Mouse (Mus musculus) gonadal fat pad, adult 2 months (tissue): Measurements from ENCODE around the gene Cdk5rap3. TPM values are rescaled to one million over a fixed set of nuclear protein-coding genes. Genes with fewer than 3 reads are reported as not detected.

ENCODE experiments used
- DNase-seq: peaks from one replicate; pipeline ENCODE4 v3.0.0-alpha.2; 2012; ENCODE audit warnings: low read depth
- polyA plus RNA-seq: library from polyadenylated mRNA; depleted of rRNA; stranded (reverse); fragments of >200 nt; gene quantifications from 2 replicates; pipeline ENCODE4 v1.2.3, GENCODE M21; 2012

The Cdk5rap3 gene
- polyA plus RNA-seq, 1 experiment, result 67.1 TPM

GRCm38 (mm10) chr11:96895886-96896285, 20.4 kb downstream of the Cdk5rap3 start:
- DNase-seq, result no peak

- no peak for DNase-seq
These were observed 23.0 kb downstream of the Cdk5rap3 start for GRCm38 (mm10) chr11:96893203-96893842.

- DNase-seq, result no peak
These were observed 24.3 kb downstream of the Cdk5rap3 start for GRCm38 (mm10) chr11:96891784-96892527.

GRCm38 (mm10) chr11:96886942-96887546, 29.3 kb downstream of the Cdk5rap3 start:
- no peak for DNase-seq

GRCm38 (mm10) chr11:96885901-96886340, 30.4 kb downstream of the Cdk5rap3 start:
- DNase-seq, result no peak

- no peak for DNase-seq
These were observed 36.0 kb downstream of the Cdk5rap3 start for GRCm38 (mm10) chr11:96880296-96880695.

GRCm38 (mm10) chr11:96879359-96879758, 36.9 kb downstream of the Cdk5rap3 start:
- no peak for DNase-seq

GRCm38 (mm10) chr11:96878715-96879114, 37.6 kb downstream of the Cdk5rap3 start:
- DNase-seq, result no peak

- no peak for DNase-seq
These were observed 39.2 kb downstream of the Cdk5rap3 start for GRCm38 (mm10) chr11:96877071-96877470.

GRCm38 (mm10) chr11:96876300-96877040, 39.8 kb downstream of the Cdk5rap3 start:
- no peak for DNase-seq

GRCm38 (mm10) chr11:96875745-96876144, 40.6 kb downstream of the Cdk5rap3 start:
- DNase-seq, result no peak

GRCm38 (mm10) chr11:96875270-96875669, 41.0 kb downstream of the Cdk5rap3 start:
- DNase-seq, result no peak

GRCm38 (mm10) chr11:96873601-96874140, 42.6 kb downstream of the Cdk5rap3 start:
- no peak for DNase-seq

- DNase-seq, result no peak
These were observed 43.6 kb downstream of the Cdk5rap3 start for GRCm38 (mm10) chr11:96872441-96873379.

GRCm38 (mm10) chr11:96867149-96867548, 49.1 kb downstream of the Cdk5rap3 start:
- DNase-seq, result no peak

GRCm38 (mm10) chr11:96863206-96863995, 52.9 kb downstream of the Cdk5rap3 start:
- DNase-seq, result no peak

GRCm38 (mm10) chr11:96862534-96862933, 53.8 kb downstream of the Cdk5rap3 start:
- DNase-seq, result no peak

GRCm38 (mm10) chr11:96861878-96862289, 54.4 kb downstream of the Cdk5rap3 start:
- DNase-seq, result no peak

GRCm38 (mm10) chr11:96861446-96861845, 54.9 kb downstream of the Cdk5rap3 start:
- DNase-seq, result no peak

- DNase-seq, result no peak
These were observed 55.7 kb downstream of the Cdk5rap3 start for GRCm38 (mm10) chr11:96860564-96860963.
